Mouse (Mus musculus): Measurements from ENCODE around the gene Dbi. TPM values are rescaled to one million over a fixed set of nuclear protein-coding genes. Genes with fewer than 3 reads are reported as not detected.
A peak's percentile ranks its signal among the peaks of the same experiment; 100 is the strongest.

The Dbi gene
- polyA plus RNA-seq, 1 experiment = 468 TPM

DNA sequence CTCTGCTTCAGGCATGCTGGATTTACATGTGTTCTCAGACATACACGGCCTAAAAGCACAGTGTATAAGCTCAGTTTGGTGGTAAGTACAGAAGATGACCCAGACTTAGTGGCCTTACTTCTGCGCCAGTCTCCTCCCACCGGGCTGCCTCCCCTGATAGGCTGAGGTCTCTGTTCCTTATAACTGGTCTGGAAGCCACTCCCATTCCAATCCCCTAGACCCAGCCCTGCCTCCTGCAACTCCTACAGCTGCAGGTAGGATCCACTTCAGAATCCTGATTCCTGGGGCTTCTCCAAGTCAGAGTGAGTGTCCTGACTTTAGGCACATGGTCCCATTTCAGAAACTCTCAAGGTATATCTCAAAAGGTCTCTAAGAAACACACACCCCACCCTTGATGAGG is 35.2 kb downstream of the Dbi start:
- TF ChIP-seq CTCF (IDR thresholded peaks at IDR 0.05; ENCODE audit: extremely low read depth, insufficient read length, insufficient replicate concordance, low read depth, low read length) (no peak), POLR2A (IDR thresholded peaks at IDR 0.05; ENCODE audit: low read depth, low read length) (no peak)
- WGBS = 39% methylated on average over 3 of the region's 3 CpGs

DNA sequence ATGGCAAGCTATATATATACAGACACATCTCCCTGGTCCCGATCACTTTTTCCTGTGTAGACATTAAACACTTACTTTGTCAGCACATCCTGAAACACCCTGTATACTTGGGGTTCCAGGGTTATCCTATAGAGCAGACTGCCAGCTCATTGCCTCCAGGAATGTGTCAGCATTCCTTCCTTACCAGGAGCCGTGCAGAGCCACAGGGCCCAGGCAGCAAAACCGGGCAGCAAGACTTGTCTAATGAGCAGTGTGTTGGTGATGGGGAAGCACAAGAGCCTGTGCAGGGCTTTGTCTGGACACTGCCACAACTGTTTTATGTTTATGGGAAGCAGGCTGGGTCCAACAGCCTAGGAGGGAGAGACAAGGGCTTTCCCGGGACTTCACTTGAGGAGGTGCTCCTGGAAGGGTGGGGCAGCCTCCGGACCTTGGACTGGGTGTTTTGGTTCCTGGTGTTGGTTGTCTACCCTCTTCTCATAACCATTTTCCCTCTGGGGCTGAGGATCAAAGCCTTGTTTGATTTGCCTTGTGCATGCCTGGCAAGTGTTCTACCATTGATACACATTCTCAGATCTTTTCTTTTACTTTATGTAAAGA is 36.9 kb downstream of the Dbi start:
- WGBS = 19% methylated on average over 5 of the region's 5 CpGs
- Histone ChIP-seq H3K4me3 (ENCODE audit: low read depth, low read length) (0 out of 2 replicates have a peak overlapping the region, but pooled peaks have one; percentile 30), H3K27me3 (ENCODE audit: control insufficient read depth, insufficient read depth, low read length) (no peaks in the 10 kb centered on the region), H3K27ac (ENCODE audit: insufficient read depth, low read depth, low read length) (peak overlapping the region; percentile 95), H3K4me1 (ENCODE audit: control insufficient read depth, insufficient read depth, insufficient read length, low read length) (peaks cover 36% of the 10 kb centered on the region), H3K36me3 (ENCODE audit: control insufficient read depth, insufficient read depth, low read length) (no peaks in the 10 kb centered on the region)
- no peak for TF ChIP-seq CTCF (IDR thresholded peaks at IDR 0.05; ENCODE audit: extremely low read depth, insufficient read length, insufficient replicate concordance, low read depth, low read length)
- TF ChIP-seq POLR2A (IDR thresholded peaks at IDR 0.05; ENCODE audit: low read depth, low read length) = no peak; the same call in 1 of the 2 replicates

More for the DNA sequence above, 35.2 kb downstream of the Dbi start:
- Histone ChIP-seq H3K4me1 (ENCODE audit: control insufficient read depth, insufficient read depth, insufficient read length, low read length) (peaks cover 36% of the 10 kb centered on the region), H3K27me3 (ENCODE audit: control insufficient read depth, insufficient read depth, low read length) (no peaks in the 10 kb centered on the region), H3K36me3 (ENCODE audit: control insufficient read depth, insufficient read depth, low read length) (no peaks in the 10 kb centered on the region), H3K27ac (ENCODE audit: insufficient read depth, low read depth, low read length) (0 out of 2 replicates have a peak overlapping the region, but pooled peaks have one; percentile 6), H3K4me3 (ENCODE audit: low read depth, low read length) (no peak overlapping the region)

GRCm38 (mm10) chr1:120082957-120083585 is 37.8 kb downstream of the Dbi start:
- no peaks in the 10 kb centered on the region for H3K27me3 ChIP-seq (ENCODE audit: control insufficient read depth, insufficient read depth, low read length)
- 5% methylated on average over 7 of the region's 7 CpGs for WGBS
- TF ChIP-seq CTCF (IDR thresholded peaks at IDR 0.05; ENCODE audit: extremely low read depth, insufficient read length, insufficient replicate concordance, low read depth, low read length) (no peak), POLR2A (IDR thresholded peaks at IDR 0.05; ENCODE audit: low read depth, low read length) (no peak)
- H3K27ac ChIP-seq (ENCODE audit: insufficient read depth, low read depth, low read length) = peak overlapping the region; percentile 95
- no peaks in the 10 kb centered on the region for H3K36me3 ChIP-seq (ENCODE audit: control insufficient read depth, insufficient read depth, low read length)
- H3K4me3 ChIP-seq (ENCODE audit: low read depth, low read length) = no peak overlapping the region
- H3K4me1 ChIP-seq (ENCODE audit: control insufficient read depth, insufficient read depth, insufficient read length, low read length) = peaks cover 36% of the 10 kb centered on the region

DNA sequence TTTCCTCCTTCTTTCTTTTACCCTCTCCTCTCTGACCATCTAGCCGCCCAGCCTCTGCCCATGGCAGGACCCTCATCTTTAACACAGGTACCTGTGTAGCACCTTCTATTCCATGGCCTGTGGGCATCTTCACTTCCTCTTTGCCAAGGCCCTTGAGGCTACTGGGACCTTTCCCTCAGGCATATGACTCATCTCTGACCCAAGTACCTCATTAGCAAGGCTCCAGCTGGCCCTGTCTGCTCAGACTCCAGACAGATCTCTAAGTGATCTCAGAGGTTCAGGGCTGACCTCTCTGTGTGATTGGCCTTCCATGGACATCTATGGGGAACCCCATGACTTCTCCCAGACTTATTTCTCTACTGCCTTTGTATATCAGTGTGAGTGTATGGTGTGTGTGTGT is 40.2 kb downstream of the Dbi start:
- Histone ChIP-seq H3K27me3 (ENCODE audit: control insufficient read depth, insufficient read depth, low read length) (no peaks in the 10 kb centered on the region), H3K27ac (ENCODE audit: insufficient read depth, low read depth, low read length) (no peak overlapping the region), H3K36me3 (ENCODE audit: control insufficient read depth, insufficient read depth, low read length) (no peaks in the 10 kb centered on the region), H3K4me1 (ENCODE audit: control insufficient read depth, insufficient read depth, insufficient read length, low read length) (peaks cover 37% of the 10 kb centered on the region), H3K4me3 (ENCODE audit: low read depth, low read length) (no peak overlapping the region)
- TF ChIP-seq POLR2A (IDR thresholded peaks at IDR 0.05; ENCODE audit: low read depth, low read length) (no peak), CTCF (IDR thresholded peaks at IDR 0.05; ENCODE audit: extremely low read depth, insufficient read length, insufficient replicate concordance, low read depth, low read length) (no peak)
- 86% methylated on average over 1 of the region's 1 CpGs for WGBS

DNA sequence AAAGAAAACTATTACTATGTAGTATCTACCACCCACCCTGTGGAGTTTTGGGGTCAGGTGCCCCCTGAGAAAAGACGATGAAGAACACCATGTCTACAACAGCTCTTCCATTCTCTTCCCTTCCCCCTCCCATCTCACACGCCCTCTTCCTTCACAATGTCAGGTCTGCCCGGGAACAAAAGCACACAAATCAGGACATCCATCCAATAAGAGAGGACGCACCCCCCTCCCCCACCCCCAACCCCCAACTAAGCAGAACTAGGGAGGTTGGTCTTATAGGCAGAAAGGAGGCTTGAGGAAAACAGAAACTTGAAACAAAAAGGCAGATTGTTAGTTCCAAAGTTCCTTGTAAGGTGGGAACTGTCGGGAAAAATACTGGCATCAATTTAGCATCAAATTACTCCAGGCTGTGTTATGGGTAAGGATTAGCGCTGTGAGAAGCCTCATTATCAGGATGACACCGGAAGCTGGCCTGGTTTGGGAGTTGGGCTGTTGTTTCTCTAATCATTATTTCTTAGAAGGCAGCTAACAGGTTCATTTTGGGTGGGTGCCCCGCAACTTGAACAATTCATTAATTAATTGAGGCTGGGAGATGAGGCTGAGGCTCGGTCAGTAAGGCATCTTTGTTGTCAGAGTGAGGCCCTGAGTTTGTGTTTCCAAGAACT is 43.0 kb downstream of the Dbi start:
- Histone ChIP-seq H3K36me3 (ENCODE audit: control insufficient read depth, insufficient read depth, low read length) (no peaks in the 10 kb centered on the region), H3K27ac (ENCODE audit: insufficient read depth, low read depth, low read length) (no peak overlapping the region), H3K4me3 (ENCODE audit: low read depth, low read length) (no peak overlapping the region), H3K27me3 (ENCODE audit: control insufficient read depth, insufficient read depth, low read length) (no peaks in the 10 kb centered on the region), H3K4me1 (ENCODE audit: control insufficient read depth, insufficient read depth, insufficient read length, low read length) (peaks cover 33% of the 10 kb centered on the region)
- 51% methylated on average over 9 of the region's 9 CpGs for WGBS
- TF ChIP-seq POLR2A (IDR thresholded peaks at IDR 0.05; ENCODE audit: low read depth, low read length) (no peak), CTCF (IDR thresholded peaks at IDR 0.05; ENCODE audit: extremely low read depth, insufficient read length, insufficient replicate concordance, low read depth, low read length) (no peak)

DNA sequence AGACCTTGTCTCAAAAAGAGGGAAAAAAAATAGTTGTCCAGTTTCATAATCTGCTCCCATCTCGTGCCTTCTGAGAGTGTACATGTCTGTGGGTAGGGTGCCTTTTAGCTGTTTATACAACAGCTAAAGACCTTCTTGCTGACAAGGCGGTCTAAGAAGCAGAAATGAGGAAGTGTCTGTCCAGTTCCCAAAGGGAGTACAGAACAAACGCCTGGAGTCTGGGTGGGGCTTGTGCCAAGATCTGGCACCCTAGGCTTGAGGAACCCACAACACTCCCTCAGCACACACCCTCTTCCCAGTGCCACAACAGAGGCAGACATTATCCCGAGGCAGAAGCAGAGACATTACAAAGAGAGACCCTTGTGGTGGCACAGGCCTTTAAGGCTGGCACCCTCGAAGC is 45.4 kb downstream of the Dbi start:
- Histone ChIP-seq H3K27ac (ENCODE audit: insufficient read depth, low read depth, low read length) (peak overlapping the region; percentile 57), H3K36me3 (ENCODE audit: control insufficient read depth, insufficient read depth, low read length) (no peaks in the 10 kb centered on the region), H3K4me1 (ENCODE audit: control insufficient read depth, insufficient read depth, insufficient read length, low read length) (peaks cover 26% of the 10 kb centered on the region), H3K27me3 (ENCODE audit: control insufficient read depth, insufficient read depth, low read length) (no peaks in the 10 kb centered on the region), H3K4me3 (ENCODE audit: low read depth, low read length) (no peak overlapping the region)
- no peak for TF ChIP-seq POLR2A (IDR thresholded peaks at IDR 0.05; ENCODE audit: low read depth, low read length)
- TF ChIP-seq CTCF (IDR thresholded peaks at IDR 0.05; ENCODE audit: extremely low read depth, insufficient read length, insufficient replicate concordance, low read depth, low read length) = no peak
- WGBS = 22% methylated on average over 5 of the region's 5 CpGs

DNA sequence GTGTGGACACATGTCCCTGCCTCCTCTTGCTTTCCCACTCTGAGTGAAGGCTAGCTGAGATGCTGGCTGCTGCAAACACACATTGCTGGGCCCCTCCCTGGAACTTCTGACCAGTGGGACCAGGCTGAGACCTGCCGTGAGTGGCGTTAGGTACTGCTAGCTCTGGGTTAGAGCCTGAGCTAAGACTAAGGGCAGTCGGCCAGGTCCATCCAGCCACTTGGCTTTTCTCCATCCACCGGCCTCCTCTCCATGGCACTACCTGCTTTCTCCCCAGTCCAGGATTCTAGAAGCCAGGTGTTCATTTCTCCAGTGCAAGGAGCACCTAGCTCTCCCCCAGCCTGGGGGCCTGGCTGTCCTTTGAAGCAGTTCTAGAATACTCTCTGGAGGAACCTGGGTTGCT is 45.9 kb downstream of the Dbi start:
- TF ChIP-seq POLR2A (IDR thresholded peaks at IDR 0.05; ENCODE audit: low read depth, low read length) (no peak), CTCF (IDR thresholded peaks at IDR 0.05; ENCODE audit: extremely low read depth, insufficient read length, insufficient replicate concordance, low read depth, low read length) (no peak)
- Histone ChIP-seq H3K27ac (ENCODE audit: insufficient read depth, low read depth, low read length) (peak overlapping the region; percentile 57), H3K36me3 (ENCODE audit: control insufficient read depth, insufficient read depth, low read length) (no peaks in the 10 kb centered on the region), H3K4me1 (ENCODE audit: control insufficient read depth, insufficient read depth, insufficient read length, low read length) (peaks cover 26% of the 10 kb centered on the region), H3K27me3 (ENCODE audit: control insufficient read depth, insufficient read depth, low read length) (no peaks in the 10 kb centered on the region), H3K4me3 (ENCODE audit: low read depth, low read length) (no peak overlapping the region)
- WGBS = 44% methylated on average over 4 of the region's 4 CpGs

All from small intestine, adult 2 months (tissue).